Mouse (Mus musculus) layer of hippocampus, postnatal 10 days (tissue): Measurements from ENCODE around the gene Alox12b. TPM values are rescaled to one million over a fixed set of nuclear protein-coding genes. Genes with fewer than 3 reads are reported as not detected.
A peak's percentile ranks its signal among the peaks of the same experiment; 100 is the strongest.

Source experiments
- DNase-seq, 2 experiments: peaks; one replicate each; pipeline ENCODE4 v3.0.0; 2021; ENCODE audit warnings: low spot score in 2 of 2
- long read RNA-seq: library from polyadenylated mRNA; stranded (forward); transcript quantifications from one replicate; pipeline ENCODE4 v2.0.0, GENCODE M21; 2023
- total RNA-seq, 2 experiments: library from RNA; stranded (reverse); gene quantifications; 2 replicates each; pipeline ENCODE4 v1.2.3; 2021

Gene Alox12b
- under 1 TPM; 0.27 to 0.31 TPM for total RNA-seq
- long read RNA-seq, partial matches to known transcripts = 1 of 1 reads
- long read RNA-seq, other reads (novel, unspliced or antisense) = 0 of 1 reads

GRCm38 (mm10) chr11:69156800-69157199, at the start of gene Alox12b:
Alox12b (plus strand) TSS chr11:69156989.
- DNase-seq = no peak

- no peak for DNase-seq
Observed at GRCm38 (mm10) chr11:69107676-69108075, 49.1 kb upstream of the Alox12b start.

- DNase-seq = no peak
Observed at GRCm38 (mm10) chr11:69108223-69108622, 48.6 kb upstream of the Alox12b start.

- DNase-seq = no peak
Observed at GRCm38 (mm10) chr11:69109032-69109900, 47.5 kb upstream of the Alox12b start.

GRCm38 (mm10) chr11:69110319-69111046, 46.3 kb upstream of the Alox12b start:
- DNase-seq = peak; percentile 97

GRCm38 (mm10) chr11:69111051-69111810, 45.6 kb upstream of the Alox12b start:
- no peak for DNase-seq

GRCm38 (mm10) chr11:69111865-69112264, 44.9 kb upstream of the Alox12b start:
- no peak for DNase-seq

DNA sequence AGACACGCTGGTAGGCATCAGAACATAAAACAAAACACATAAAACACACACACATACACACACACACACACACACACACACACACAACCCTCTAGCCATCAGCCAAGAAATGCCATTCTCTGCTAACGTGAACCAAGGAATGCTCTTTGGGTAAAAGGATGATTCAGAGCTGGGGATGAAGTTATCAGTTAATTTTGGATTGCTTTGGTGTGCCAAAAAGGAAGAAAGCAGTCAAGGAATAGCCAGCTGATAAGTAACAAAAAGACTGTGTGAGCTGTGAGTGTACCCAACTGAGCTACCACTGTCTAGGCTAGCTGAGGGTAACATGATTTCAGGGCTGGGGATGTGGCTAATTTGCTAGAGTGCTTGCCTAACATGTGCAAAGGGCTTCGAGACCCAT, 42.8 kb upstream of the Alox12b start:
- DNase-seq = no peak

DNA sequence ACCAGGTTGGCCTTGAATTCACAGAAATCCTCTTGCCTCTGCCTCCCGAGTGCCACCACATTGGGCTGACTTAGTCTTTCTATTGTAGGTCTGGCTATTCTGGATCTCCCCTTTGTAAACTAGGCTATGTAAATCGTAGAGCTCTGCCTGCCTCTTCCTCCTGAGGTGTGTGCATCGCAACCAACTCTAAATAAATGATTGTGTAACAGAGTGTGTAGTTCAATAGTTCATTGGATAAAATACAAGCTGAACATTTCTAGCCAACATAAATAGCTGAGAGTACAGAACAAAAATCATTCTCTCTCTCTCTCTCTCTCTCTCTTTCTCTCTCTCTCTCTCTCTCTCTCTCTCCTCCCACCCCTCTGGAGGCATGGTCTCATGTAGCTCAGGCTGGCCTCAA, 42.2 kb upstream of the Alox12b start:
- no peak for DNase-seq

DNA sequence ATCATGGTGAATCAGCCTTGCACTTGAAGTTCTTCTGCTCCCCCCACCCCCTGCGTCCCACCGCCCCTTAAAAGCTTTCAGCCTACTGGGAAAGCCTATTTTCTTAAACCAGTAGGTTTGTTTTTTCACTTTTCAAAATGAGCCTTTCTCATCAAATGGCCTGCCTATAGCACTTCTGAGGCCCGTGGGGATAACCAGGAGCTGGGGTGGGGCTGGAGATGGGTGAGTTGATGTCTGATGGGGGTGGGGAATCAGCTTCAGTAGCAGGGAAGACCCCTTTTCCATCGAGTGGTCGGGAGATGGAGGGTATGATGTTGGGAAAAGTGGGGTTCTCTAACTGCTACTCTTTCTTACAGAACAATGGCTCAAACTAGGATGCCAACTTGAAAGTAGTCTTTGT, 39.9 kb upstream of the Alox12b start:
- DNase-seq = no peak

DNA sequence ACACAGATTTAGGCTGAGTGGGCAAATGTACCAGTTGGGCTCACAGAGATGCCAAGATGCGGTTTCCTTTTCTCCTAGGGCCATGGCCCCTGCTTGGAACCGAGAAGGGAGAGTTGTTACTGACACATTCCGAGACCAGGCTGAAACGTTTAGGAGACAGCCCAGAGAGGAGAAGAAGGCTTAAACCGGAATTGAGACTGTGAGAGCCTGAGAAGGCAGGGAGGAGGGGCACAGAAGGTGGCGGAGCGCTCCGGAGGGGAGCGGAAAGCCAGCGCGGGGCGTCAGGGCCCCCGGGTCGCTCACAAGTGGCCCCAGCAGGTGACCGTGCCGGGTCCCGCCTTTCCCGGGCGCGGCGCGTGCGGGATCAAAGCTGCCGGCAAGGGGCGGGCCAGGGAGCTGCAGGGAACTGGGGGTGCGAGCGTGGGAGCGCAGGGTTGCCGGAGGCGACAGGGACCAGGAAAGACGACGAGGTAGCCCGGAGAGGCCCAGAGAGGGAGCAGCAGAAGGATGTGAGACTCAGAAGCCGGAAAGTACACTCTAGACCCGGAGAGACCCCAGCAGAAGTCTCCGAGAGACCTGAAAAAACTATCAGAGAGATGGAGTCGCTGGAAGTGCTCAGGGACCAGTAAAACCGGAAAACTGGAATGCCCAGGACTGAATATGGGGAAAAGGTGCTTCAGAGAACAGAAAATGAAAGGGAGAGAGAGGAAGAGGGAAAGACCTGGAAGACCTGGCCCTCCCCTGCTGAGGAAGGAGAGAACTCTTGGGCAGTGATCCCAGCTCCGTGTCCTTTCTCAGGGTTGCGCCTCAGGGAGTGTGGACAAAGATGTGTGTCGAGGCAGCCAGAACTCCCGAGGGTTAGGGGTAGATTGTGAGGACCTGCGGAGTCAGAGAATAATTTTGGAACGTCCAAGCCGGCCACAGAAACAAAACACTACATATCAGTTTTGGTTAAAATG, 38.8 kb upstream of the Alox12b start:
- DNase-seq = peak; percentile 53 to 69

DNA sequence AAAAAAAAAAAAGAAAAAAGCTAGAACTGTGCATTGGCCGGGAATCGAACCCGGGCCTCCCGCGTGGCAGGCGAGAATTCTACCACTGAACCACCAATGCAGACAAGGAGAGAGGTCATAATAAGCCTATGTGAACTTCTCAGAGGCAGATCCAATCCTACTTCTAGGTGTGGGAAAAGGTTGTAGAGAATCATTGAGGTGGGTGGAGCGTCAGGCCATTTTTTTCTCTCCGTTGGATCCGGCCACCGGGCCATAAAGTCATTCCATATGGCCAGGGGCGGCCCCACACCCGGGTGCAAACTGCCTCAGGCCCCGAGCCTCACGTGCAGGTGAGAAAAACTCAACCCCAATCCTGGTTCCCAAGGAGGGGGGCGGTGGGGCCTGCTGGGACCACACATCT, 38.0 kb upstream of the Alox12b start:
- peak; percentile 91 to 92 for DNase-seq

DNA sequence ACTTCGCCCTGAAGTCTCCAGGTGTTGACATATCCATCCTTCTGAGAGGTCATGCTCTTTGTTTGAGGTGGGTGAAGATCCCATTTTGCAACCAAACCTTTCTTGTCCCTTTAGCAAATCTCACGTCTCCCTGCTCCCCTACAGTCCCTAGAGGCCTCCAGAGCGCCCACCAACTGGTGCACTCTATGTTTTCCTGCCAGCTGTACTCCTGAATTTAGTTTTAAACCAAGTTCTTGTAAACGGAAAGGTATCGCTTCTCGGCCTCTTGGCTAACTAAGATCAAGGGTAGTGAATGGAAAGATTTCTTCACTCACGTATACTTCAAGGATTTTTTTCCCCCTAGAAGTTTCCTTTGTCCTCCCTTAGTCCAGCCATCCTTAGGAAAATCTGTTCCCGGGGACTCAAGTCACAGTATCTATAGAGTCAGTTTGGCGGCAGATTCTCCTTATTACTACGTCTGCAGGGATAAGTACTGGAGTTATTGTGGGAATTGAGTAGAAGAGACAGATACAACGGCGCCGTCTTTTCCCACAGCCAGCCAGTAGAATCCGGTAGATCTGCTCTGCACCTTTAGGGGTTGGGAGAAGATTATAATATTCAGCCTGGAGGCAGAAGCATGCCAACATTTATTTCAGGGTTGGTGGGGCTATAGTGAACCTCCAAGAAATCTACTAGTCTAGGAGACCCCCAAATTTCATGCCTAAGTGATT, 37.2 kb upstream of the Alox12b start:
- no peak for DNase-seq

DNA sequence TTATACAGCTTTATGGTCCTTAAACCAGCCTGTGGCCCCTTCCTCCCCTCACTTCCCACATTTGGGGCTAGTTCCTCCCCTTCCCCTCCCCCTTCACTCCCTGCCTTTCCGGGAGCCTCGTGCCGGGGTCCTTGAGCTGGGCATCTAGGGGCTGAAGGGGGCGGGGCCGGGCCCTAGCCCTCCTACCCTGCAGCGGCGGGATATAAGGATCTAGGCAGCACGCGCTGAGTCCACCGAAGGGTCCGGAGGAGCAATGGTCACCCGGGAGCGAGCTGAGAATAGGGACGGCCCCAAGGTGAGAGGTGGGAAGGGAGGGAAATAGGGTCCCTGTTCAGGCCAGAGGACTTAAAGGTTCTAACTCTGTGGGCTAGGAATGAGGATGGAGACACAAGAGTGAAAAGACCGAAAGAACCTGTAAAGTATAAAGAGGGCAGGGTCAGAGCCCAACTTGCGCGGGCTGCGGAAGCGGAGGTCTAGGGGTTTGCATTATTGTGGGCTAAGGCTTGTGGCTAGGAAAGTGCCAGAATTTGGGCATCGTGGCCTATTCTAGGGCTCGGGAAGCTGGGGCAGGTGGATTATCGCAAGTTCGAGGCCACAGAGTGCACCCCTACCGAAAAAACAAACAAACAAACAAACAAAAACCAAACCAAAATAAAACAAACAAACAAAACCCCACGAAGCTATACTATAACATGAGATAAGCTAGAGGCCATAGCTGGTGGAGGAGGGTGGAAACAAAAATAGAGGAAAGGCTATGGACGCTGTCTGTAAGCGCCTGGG, 36.4 kb upstream of the Alox12b start, which contains the start of gene Hes7:
Gene Hes7, plus strand, starts transcription at position 184 of the 780 bp plus-strand sequence.
- DNase-seq = no peak

- peak in 1 of 2 experiments; percentile 43 for DNase-seq
Observed at GRCm38 (mm10) chr11:69121001-69121740, 35.6 kb upstream of the Alox12b start.

DNA sequence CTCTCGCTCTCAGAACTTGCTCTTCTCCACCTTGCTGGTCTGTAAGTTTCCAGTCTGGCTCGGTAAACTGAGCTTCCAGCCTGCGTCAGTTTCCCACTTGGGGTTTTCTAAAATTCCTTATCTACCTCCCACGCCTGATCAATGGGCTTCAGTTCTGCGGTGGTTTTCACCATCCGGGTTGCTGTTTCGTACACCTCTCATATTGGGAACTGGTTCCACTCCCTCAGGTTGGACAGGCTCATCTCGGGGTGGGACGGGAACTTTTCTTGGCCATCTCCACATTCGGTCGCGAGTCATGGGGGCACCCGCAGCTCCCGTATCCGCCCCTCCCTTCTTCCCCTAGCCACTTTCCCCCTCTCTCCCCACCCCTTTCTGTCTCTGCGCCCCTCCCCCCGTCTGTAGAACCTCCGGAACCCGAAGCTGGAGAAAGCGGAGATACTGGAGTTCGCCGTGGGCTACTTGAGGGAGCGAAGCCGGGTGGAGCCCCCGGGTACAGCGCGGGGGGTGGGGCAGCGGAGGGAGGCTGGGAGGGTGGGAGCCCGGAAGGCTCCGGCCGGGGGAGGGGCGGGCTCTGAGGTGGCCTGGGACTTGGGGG, 35.0 kb upstream of the Alox12b start:
- peak in 1 of 2 experiments; percentile 64 for DNase-seq

DNA sequence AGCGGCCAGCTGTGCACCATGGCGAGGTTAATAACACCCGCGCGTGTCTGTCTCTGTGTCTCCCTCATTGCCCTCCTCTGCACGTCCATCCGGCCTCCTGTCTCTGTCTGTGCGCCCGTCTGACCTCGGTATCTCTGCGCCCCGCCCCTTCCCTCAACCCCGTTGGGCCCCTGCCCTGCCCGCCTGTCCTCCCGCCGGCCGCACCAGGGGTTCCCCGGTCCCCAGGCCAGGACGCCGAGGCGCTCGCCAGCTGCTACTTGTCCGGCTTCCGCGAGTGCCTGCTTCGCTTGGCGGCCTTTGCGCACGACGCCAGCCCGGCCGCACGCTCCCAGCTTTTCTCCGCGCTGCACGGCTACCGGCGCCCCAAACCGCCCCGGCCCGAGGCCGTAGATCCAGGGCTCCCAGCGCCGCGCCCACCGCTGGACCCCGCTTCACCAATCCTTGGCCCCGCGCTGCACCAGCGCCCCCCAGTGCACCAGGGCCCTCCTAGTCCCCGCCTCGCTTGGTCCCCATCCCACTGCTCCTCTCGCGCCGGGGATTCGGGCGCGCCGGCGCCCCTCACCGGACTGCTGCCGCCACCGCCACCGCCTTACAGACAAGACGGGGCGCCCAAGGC, 34.3 kb upstream of the Alox12b start, which contains the start of gene 9130213A22Rik:
Gene 9130213A22Rik, minus strand, starts transcription at position 254 of the 616 bp plus-strand sequence.
- DNase-seq = peak; percentile 92 to 95
